Mouse (Mus musculus) CH12.LX (cell line): Measurements from ENCODE around the gene Sez6l2. TPM values are rescaled to one million over a fixed set of nuclear protein-coding genes. Genes with fewer than 3 reads are reported as not detected.
A peak's percentile ranks its signal among the peaks of the same experiment; 100 is the strongest.

Experiments used
- DNase-seq: peaks from one replicate; pipeline ENCODE4 v3.0.0-alpha.2; 2013; ENCODE audit errors: extremely low read depth
- H3K27ac ChIP-seq: 2 replicates; pipeline ENCODE4 v1.5.1; 2012; ENCODE audit warnings: low read depth, mild to moderate bottlenecking, control low read depth, moderate library complexity; ENCODE audit not compliant: insufficient read depth
- H3K27me3 ChIP-seq: replicated peaks from 2 replicates; pipeline ENCODE3; 2012; ENCODE audit warnings: inconsistent platforms
- H3K36me3 ChIP-seq, 2 experiments: replicated peaks in 1 of 2; 2 replicates each; pipeline versions ENCODE3 to v1.6.1; 2012; ENCODE audit warnings: inconsistent platforms in 1 of 2, low read length in 1 of 2, mild to moderate bottlenecking in 1 of 2, mixed read lengths in 1 of 2, moderate library complexity in 1 of 2; ENCODE audit not compliant: control insufficient read depth in 1 of 2, insufficient read depth in 1 of 2
- H3K4me1 ChIP-seq, 2 experiments: 2 replicates each; pipeline ENCODE4 v1.6.1; 2012; ENCODE audit warnings: inconsistent platforms in 1 of 2, moderate library complexity in 1 of 2; ENCODE audit not compliant: insufficient read depth in 2 of 2, control insufficient read depth in 1 of 2
- H3K4me2 ChIP-seq: 2 replicates; pipeline ENCODE4 v1.6.1; 2012; ENCODE audit warnings: low read depth, mild to moderate bottlenecking, control low read depth; ENCODE audit not compliant: poor library complexity, insufficient read depth, severe bottlenecking
- H3K4me3 ChIP-seq, 3 experiments: fragments of 150-350 bp in 1 of 3; sonication (generic) in 1 of 3; replicated peaks in 1 of 3; 2 replicates each; pipeline versions ENCODE3 to v1.5.1; 2011 to 2012; ENCODE audit warnings: low read depth in 2 of 3, low read length in 2 of 3, mild to moderate bottlenecking in 2 of 3, moderate library complexity in 2 of 3, control low read depth in 1 of 3, improper control_type of control experiment in 1 of 3, inconsistent platforms in 1 of 3, mixed read lengths in 1 of 3; ENCODE audit not compliant: poor library complexity in 1 of 3
- H3K79me2 ChIP-seq: replicated peaks from 2 replicates; pipeline ENCODE4 v1.6.1; 2012; ENCODE audit warnings: mild to moderate bottlenecking, moderate library complexity; ENCODE audit not compliant: control insufficient read depth, poor library complexity, insufficient read depth, severe bottlenecking; ENCODE audit errors: extremely low read depth
- H3K9ac ChIP-seq: 2 replicates; pipeline ENCODE4 v1.6.1; 2012; ENCODE audit warnings: low read depth, mild to moderate bottlenecking, control low read depth, moderate library complexity; ENCODE audit not compliant: insufficient read depth
- H3K9me3 ChIP-seq: replicated peaks from 2 replicates; pipeline ENCODE3; 2012; ENCODE audit warnings: low read length, inconsistent platforms, mixed read lengths
- BHLHE40 ChIP-seq: IDR thresholded peaks from 2 replicates; pipeline ENCODE4 v1.6.1; 2011; ENCODE audit warnings: mild to moderate bottlenecking, low read depth, low read length, improper control_type of control experiment
- E2F4 ChIP-seq: IDR thresholded peaks from 2 replicates; pipeline ENCODE4 v1.6.1; 2011; ENCODE audit warnings: low read depth, low read length, improper control_type of control experiment; ENCODE audit not compliant: insufficient replicate concordance
- ELF1 ChIP-seq: IDR thresholded peaks from 2 replicates; pipeline ENCODE4 v1.6.1; 2014; ENCODE audit warnings: low read depth, mild to moderate bottlenecking, inconsistent platforms, low read length, improper control_type of control experiment
- EP300 ChIP-seq: IDR thresholded peaks from 2 replicates; pipeline ENCODE4 v1.6.1; 2011; ENCODE audit warnings: low read length, improper control_type of control experiment
- ETS1 ChIP-seq: conservative IDR thresholded peaks from 2 replicates; pipeline ENCODE4 v1.6.1; 2012; ENCODE audit warnings: low read depth, mild to moderate bottlenecking, inconsistent platforms, low read length, improper control_type of control experiment, moderate library complexity
- GABPA ChIP-seq: IDR thresholded peaks from 2 replicates; pipeline ENCODE4 v1.6.1; 2012; ENCODE audit warnings: low read depth, low read length, improper control_type of control experiment, inconsistent platforms; ENCODE audit not compliant: insufficient replicate concordance
- IRF4 ChIP-seq: IDR thresholded peaks from 2 replicates; pipeline ENCODE4 v1.6.1; 2014; ENCODE audit warnings: low read depth, mild to moderate bottlenecking, inconsistent platforms, low read length, improper control_type of control experiment
- MAX ChIP-seq: IDR thresholded peaks from 2 replicates; pipeline ENCODE4 v1.6.1; 2011; ENCODE audit warnings: low read length, improper control_type of control experiment
- MAZ ChIP-seq: IDR thresholded peaks from 2 replicates; pipeline ENCODE4 v1.6.1; 2012; ENCODE audit warnings: low read depth, mild to moderate bottlenecking, inconsistent platforms, low read length, improper control_type of control experiment, moderate library complexity
- MXI1 ChIP-seq: IDR thresholded peaks from 2 replicates; pipeline ENCODE4 v1.6.1; 2011; ENCODE audit warnings: mild to moderate bottlenecking, low read depth, low read length, improper control_type of control experiment
- MYC ChIP-seq: IDR thresholded peaks from 2 replicates; pipeline ENCODE4 v1.6.1; 2011; ENCODE audit warnings: low read depth, mild to moderate bottlenecking, improper control_type of control experiment, low read length
- NELFE ChIP-seq: IDR thresholded peaks from 2 replicates; pipeline ENCODE4 v1.6.1; 2011; ENCODE audit warnings: low read depth, low read length, improper control_type of control experiment
- NRF1 ChIP-seq: IDR thresholded peaks from 2 replicates; pipeline ENCODE4 v1.6.1; 2014; ENCODE audit warnings: low read depth, mild to moderate bottlenecking, inconsistent platforms, low read length, improper control_type of control experiment, moderate library complexity
- POLR2A ChIP-seq: IDR thresholded peaks from 2 replicates; pipeline ENCODE4 v1.6.1; 2011; ENCODE audit warnings: low read depth, mild to moderate bottlenecking, improper control_type of control experiment, low read length
- POLR2AphosphoS2 ChIP-seq: IDR thresholded peaks from 2 replicates; pipeline ENCODE4 v1.6.1; 2011; ENCODE audit warnings: low read depth, low read length, improper control_type of control experiment
- SIN3A ChIP-seq: IDR thresholded peaks from 2 replicates; pipeline ENCODE4 v1.6.1; 2012; ENCODE audit warnings: low read length, improper control_type of control experiment, inconsistent platforms
- SMC3 ChIP-seq: IDR thresholded peaks from 2 replicates; pipeline ENCODE4 v1.6.1; 2011; ENCODE audit warnings: low read depth, low read length, improper control_type of control experiment
- TBP ChIP-seq: conservative IDR thresholded peaks from 2 replicates; pipeline ENCODE4 v1.6.1; 2011; ENCODE audit warnings: low read depth, low read length, improper control_type of control experiment
- TCF12 ChIP-seq: IDR thresholded peaks from 2 replicates; pipeline ENCODE4 v1.6.1; 2014; ENCODE audit warnings: low read depth, mild to moderate bottlenecking, inconsistent platforms, low read length, improper control_type of control experiment
- ZC3H11A ChIP-seq: IDR thresholded peaks from 2 replicates; pipeline ENCODE4 v1.6.1; 2012; ENCODE audit warnings: low read depth, mild to moderate bottlenecking, inconsistent platforms, low read length, improper control_type of control experiment
- ZKSCAN1 ChIP-seq: IDR thresholded peaks from 2 replicates; pipeline ENCODE4 v1.6.1; 2012; ENCODE audit warnings: low read depth, inconsistent platforms, low read length, improper control_type of control experiment, borderline replicate concordance
- ZMIZ1 ChIP-seq: IDR thresholded peaks from 2 replicates; pipeline ENCODE4 v1.6.1; 2012; ENCODE audit warnings: low read depth, mild to moderate bottlenecking, inconsistent platforms, low read length, improper control_type of control experiment
- dilution Hi-C: fragments of 300-500 bp; cut with MboI; formaldehyde crosslinking; loops from 2 replicates; pipeline ENCODE4 v1.14.3; 2020; ENCODE audit warnings: low sequenced_read_pairs; ENCODE audit not compliant: extremely low pct_unique_long_range_greater_than_20kb, extremely low pct_ligation_motif_present
- in situ Hi-C: fragments of 300-500 bp; cut with MboI; formaldehyde crosslinking; loops from 3 replicates; pipeline ENCODE4 v1.14.3; 2019; ENCODE audit warnings: low sequenced_read_pairs, low pct_ligation_motif_present, low pct_unique_long_range_greater_than_20kb, mixed read lengths
- polyA plus RNA-seq: library from polyadenylated mRNA; unstranded; fragments of >175 nt; gene quantifications from 2 replicates; pipeline ENCODE4 v1.2.1, GENCODE M21; 2012; ENCODE audit warnings: low read depth; ENCODE audit not compliant: insufficient read length
- total RNA-seq, 2 experiments: library from RNA; depleted of rRNA; stranded (reverse); fragments of 300-350 nt in 1 of 2; fragments of >200 nt in 1 of 2; gene quantifications; 2 replicates each; pipeline ENCODE4 v1.2.3; 2012 to 2014

Sez6l2 gene
- total and polyA plus RNA-seq, 3 experiments: 7.2 to 29.3 (median 9.9) TPM

- H3K9me3 ChIP-seq: no peaks in the 10 kb centered on the region
- dilution Hi-C loops (no loop called here), in situ Hi-C loops (loop anchor here (5.0 to 10.0 kb wide), 2 partner anchors 53 to 310 kb away; partner anchors contain the start of gene Coro1a)
- peak overlapping the region; percentile 52; the same call in 1 of the 2 replicates for H3K9ac ChIP-seq
- DNase-seq: no peak
- no peaks in the 10 kb centered on the region for H3K27me3 ChIP-seq
- TF ChIP-seq EP300: no peak
- TF ChIP-seq SMC3: no peak
- TF ChIP-seq MAX: no peak
- TF ChIP-seq BHLHE40: no peak
- TF ChIP-seq NELFE: no peak
- TF ChIP-seq TBP: no peak
- TF ChIP-seq MXI1: no peak
- TF ChIP-seq ZC3H11A: no peak
- no peak for TF ChIP-seq ZKSCAN1
- TF ChIP-seq E2F4: no peak
- peak overlapping the region; percentile 77 for H3K4me2 ChIP-seq
- H3K27ac ChIP-seq: peak overlapping the region; percentile 2; the same call in 1 of the 2 replicates
- peaks cover 14% of the 10 kb centered on the region for H3K79me2 ChIP-seq
- H3K4me3 ChIP-seq: peak overlapping the region in 1 of 3 experiments; percentile 25
- H3K36me3 ChIP-seq: peaks cover 6 to 50% of the 10 kb centered on the region in 2 experiments
- H3K4me1 ChIP-seq: peaks cover 22 to 72% of the 10 kb centered on the region in 2 experiments; a peak in 3 of 4 replicates
These were observed 64.6 kb downstream of the Sez6l2 start for GRCm38 (mm10) chr7:127014993-127015392.

GRCm38 (mm10) chr7:127016081-127016480, 65.7 kb downstream of the Sez6l2 start:
- peak; percentile 89 for DNase-seq
- Histone ChIP-seq H3K79me2 (peaks cover 14% of the 10 kb centered on the region), H3K4me3 (peak overlapping the region; percentile 65 to 92 (median 89)), H3K9ac (peak overlapping the region; percentile 91), H3K9me3 (no peaks in the 10 kb centered on the region), H3K4me2 (peak overlapping the region; percentile 77), H3K4me1 (peaks cover 22 to 70% of the 10 kb centered on the region in 2 experiments; a peak in 3 of 4 replicates), H3K36me3 (peaks cover 6 to 50% of the 10 kb centered on the region in 2 experiments), H3K27me3 (no peaks in the 10 kb centered on the region), H3K27ac (peak overlapping the region; percentile 80)
- no peak for TF ChIP-seq ETS1
- TF ChIP-seq POLR2A: peak; percentile 79
- TF ChIP-seq MAX: peak; percentile 72
- no peak for TF ChIP-seq GABPA
- 0 out of 2 replicates have a peak, but pooled peaks have one; percentile 58 for TF ChIP-seq MAZ
- TF ChIP-seq NELFE: peak; percentile 73
- TF ChIP-seq MXI1: peak; percentile 71
- TF ChIP-seq IRF4: no peak
- peak; percentile 63 for TF ChIP-seq TCF12
- peak; percentile 83 for TF ChIP-seq MYC
- peak; percentile 80 for TF ChIP-seq TBP
- TF ChIP-seq SIN3A: peak; percentile 64; the same call in 1 of the 2 replicates
- peak; percentile 60; the same call in 1 of the 2 replicates for TF ChIP-seq BHLHE40
- TF ChIP-seq NRF1: peak; percentile 52; the same call in 1 of the 2 replicates
- peak; percentile 50; the same call in 1 of the 2 replicates for TF ChIP-seq ELF1
- TF ChIP-seq ZMIZ1: 0 out of 2 replicates have a peak, but pooled peaks have one; percentile 20
- no peak for TF ChIP-seq POLR2AphosphoS2
- dilution Hi-C loops (no loop called here), in situ Hi-C loops (loop anchor here (5.0 to 10.0 kb wide), 2 partner anchors 54 to 311 kb away; partner anchors contain the start of gene Coro1a)
